Mouse (Mus musculus) lung, adult 10 weeks (tissue): ENCODE results near the gene Ccdc167. TPM values are rescaled to one million over a fixed set of nuclear protein-coding genes. Genes with fewer than 3 reads are reported as not detected.

Experiments used
- polyA plus RNA-seq: library from polyadenylated mRNA; stranded (reverse); fragments of 350-450 nt; fragmentation: Illumina TruSeq; extraction: RNeasy Lipid Tissue Mini Kit (QIAGEN cat#74804); gene quantifications from one replicate; pipeline ENCODE4 v1.2.3, GENCODE M21; 2014; ENCODE audit warnings: low read depth, low replicate concordance; ENCODE audit not compliant: insufficient read depth

Gene Ccdc167
- polyA plus RNA-seq = 6.8 TPM

DNA sequence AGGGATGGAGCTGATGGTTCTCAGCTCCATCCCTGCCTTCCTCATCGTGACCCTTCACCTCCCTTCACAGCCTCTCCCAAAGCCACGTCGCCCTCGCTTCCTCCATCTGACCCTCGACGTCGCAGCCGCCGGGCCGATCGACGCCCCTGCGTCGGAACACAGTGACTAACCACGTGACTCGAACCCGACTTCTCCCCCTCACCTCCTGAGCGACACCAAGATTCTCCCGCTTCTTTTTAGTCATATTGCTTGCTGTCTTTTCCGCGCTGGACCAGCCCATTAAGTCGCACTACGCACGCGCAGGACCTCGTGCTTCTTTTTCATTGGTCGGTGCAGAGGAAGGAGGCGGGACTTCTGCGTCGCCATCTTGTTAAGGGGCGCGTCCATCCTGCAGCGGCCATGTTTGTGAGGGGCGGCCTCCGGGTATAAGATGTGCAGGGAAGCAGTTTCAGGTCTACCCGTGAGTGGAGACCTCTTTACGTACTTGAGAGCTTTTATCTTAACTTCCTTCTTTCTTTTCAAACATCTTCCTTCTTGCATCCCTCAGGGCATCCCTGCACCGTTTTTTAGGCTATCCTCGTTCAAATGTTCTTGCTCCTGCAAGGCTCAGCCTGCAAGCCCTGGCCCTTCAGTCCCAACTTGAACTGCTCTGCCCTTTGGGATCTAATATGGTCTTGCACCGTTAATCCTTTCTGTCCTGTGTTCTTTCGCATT, at the start of gene Ccdc167:
Ccdc167 (minus strand) TSS at position 313 of the 714 bp plus-strand sequence.

GRCm38 (mm10) chr17:29660076-29660761, 56.6 kb downstream of the Ccdc167 start, which contains the start of gene Cmtr1:
Gene Cmtr1, plus strand, starts transcription at chr17:29660595.

Other genes starting within 250 kb of the Ccdc167 start
- 29.0 TPM for gene Pim1, start 226.3 kb downstream of the Ccdc167 start, polyA plus RNA-seq
- not detected for gene Gm17657, start 167.4 kb downstream of the Ccdc167 start, polyA plus RNA-seq
- 9.2 TPM for gene Tbc1d22b, start 167.3 kb downstream of the Ccdc167 start, polyA plus RNA-seq
- not detected for gene Tmem217, start 164.7 kb downstream of the Ccdc167 start, polyA plus RNA-seq
- gene Rnf8, start 102.3 kb downstream of the Ccdc167 start, polyA plus RNA-seq = 26.6 TPM
- gene Gm28043, start 102.2 kb downstream of the Ccdc167 start, polyA plus RNA-seq = 0.23 TPM
- gene Cmtr1, start 56.4 kb downstream of the Ccdc167 start, polyA plus RNA-seq = 17.3 TPM